Mouse (Mus musculus) heart, embryonic 10.5 days (tissue): Measurements from ENCODE around the gene Tcl1b4. TPM values are rescaled to one million over a fixed set of nuclear protein-coding genes. Genes with fewer than 3 reads are reported as not detected.

Experiments
- DNase-seq: peaks from one replicate; pipeline ENCODE4 v3.0.0-alpha.2; 2017; ENCODE audit warnings: low spot score
- H3K27ac ChIP-seq: fragments of 300-500 bp; sonication (generic); 2 replicates; pipeline ENCODE4 v1.5.1; 2016; ENCODE audit warnings: mild to moderate bottlenecking
- H3K27me3 ChIP-seq: fragments of 300-500 bp; sonication (generic); 2 replicates; pipeline ENCODE4 v1.6.1; 2016; ENCODE audit warnings: mild to moderate bottlenecking; ENCODE audit not compliant: poor library complexity, insufficient read depth, severe bottlenecking
- H3K36me3 ChIP-seq: fragments of 300-500 bp; sonication (generic); 2 replicates; pipeline ENCODE4 v1.6.1; 2016; ENCODE audit warnings: mild to moderate bottlenecking, moderate library complexity
- H3K4me1 ChIP-seq: fragments of 300-500 bp; sonication (generic); 2 replicates; pipeline ENCODE4 v1.6.1; 2016; ENCODE audit warnings: mild to moderate bottlenecking
- H3K4me3 ChIP-seq: fragments of 300-500 bp; sonication (generic); 2 replicates; pipeline ENCODE4 v1.5.1; 2016; ENCODE audit warnings: mild to moderate bottlenecking, moderate library complexity
- H3K9me3 ChIP-seq: fragments of 300-500 bp; sonication (generic); 2 replicates; pipeline ENCODE4 v1.6.1; 2016; ENCODE audit warnings: mild to moderate bottlenecking, moderate library complexity
- WGBS: fragments of 180-500 bp; shearing (Covaris S2); methylation state at CpG from one replicate; pipeline ENCODE4 v1.1.7; 2016; 5-methylcytosine and 5-hydroxymethylcytosine counted together
- polyA plus RNA-seq: library from polyadenylated mRNA; unstranded; fragments of >200 nt; fragmentation: Nextera tagmentation; extraction: Ambion mirVana; gene quantifications from 2 replicates; pipeline ENCODE4 v1.2.1, GENCODE M21; 2016

The Tcl1b4 gene
- polyA plus RNA-seq, 1 experiment from 2014 or later: not detected

- no peaks in the 10 kb centered on the region for H3K36me3 ChIP-seq
- H3K4me1 ChIP-seq: no peaks in the 10 kb centered on the region
- no peak overlapping the region for H3K4me3 ChIP-seq
- DNase-seq: peak; percentile 67
- WGBS: 90% methylated on average over 1 of the region's 1 CpGs
- no peak overlapping the region for H3K27ac ChIP-seq
- H3K27me3 ChIP-seq: no peaks in the 10 kb centered on the region
- H3K9me3 ChIP-seq: no peaks in the 10 kb centered on the region
These were observed 6.7 kb downstream of the Tcl1b4 start for GRCm38 (mm10) chr12:105208441-105208840.

GRCm38 (mm10) chr12:105209231-105209630 lies 7.5 kb downstream of the Tcl1b4 start:
- H3K9me3 ChIP-seq: no peaks in the 10 kb centered on the region
- 90% methylated on average over 7 of the region's 7 CpGs for WGBS
- H3K4me1 ChIP-seq: no peaks in the 10 kb centered on the region

GRCm38 (mm10) chr12:105217101-105217760 lies 15.5 kb downstream of the Tcl1b4 start:
- H3K4me1 ChIP-seq: no peaks in the 10 kb centered on the region
- DNase-seq: no peak
- no peak overlapping the region for H3K27ac ChIP-seq
- no peak overlapping the region for H3K4me3 ChIP-seq
- 85% methylated on average over 7 of the region's 7 CpGs for WGBS
- H3K36me3 ChIP-seq: no peaks in the 10 kb centered on the region
- peaks cover 5% of the 10 kb centered on the region; the same call in 1 of the 2 replicates for H3K27me3 ChIP-seq
- no peaks in the 10 kb centered on the region for H3K9me3 ChIP-seq

More at GRCm38 (mm10) chr12:105209231-105209630, 7.5 kb downstream of the Tcl1b4 start:
- no peaks in the 10 kb centered on the region for H3K27me3 ChIP-seq
- H3K4me3 ChIP-seq: no peak overlapping the region
- DNase-seq: peak; percentile 63
- no peaks in the 10 kb centered on the region for H3K36me3 ChIP-seq
- no peak overlapping the region for H3K27ac ChIP-seq

GRCm38 (mm10) chr12:105222601-105223319 lies 21.0 kb downstream of the Tcl1b4 start, which contains the start of gene Tcl1:
Gene Tcl1 (minus strand): TSS chr12:105222793.
- no peak within 1 kb of the TSS for H3K4me3 ChIP-seq
- no peak within 1 kb of the TSS for H3K27ac ChIP-seq
- no peaks in the 10 kb centered on the region for H3K27me3 ChIP-seq
- no peaks in the 10 kb centered on the region for H3K36me3 ChIP-seq
- DNase-seq: no peak
- 85% methylated on average over 22 of the region's 22 CpGs for WGBS
- H3K9me3 ChIP-seq: no peaks in the 10 kb centered on the region
- no peaks in the 10 kb centered on the region for H3K4me1 ChIP-seq

- Histone ChIP-seq H3K9me3 (no peaks in the 10 kb centered on the region), H3K27ac (no peak overlapping the region), H3K4me1 (no peaks in the 10 kb centered on the region), H3K4me3 (no peak overlapping the region), H3K36me3 (no peaks in the 10 kb centered on the region), H3K27me3 (no peaks in the 10 kb centered on the region)
- no peak for DNase-seq
- 58% methylated on average over 16 of the region's 16 CpGs for WGBS
These were observed 23.0 kb downstream of the Tcl1b4 start for GRCm38 (mm10) chr12:105224621-105225320.

GRCm38 (mm10) chr12:105234362-105234761 lies 32.6 kb downstream of the Tcl1b4 start:
- 66% methylated on average over 11 of the region's 11 CpGs for WGBS
- Histone ChIP-seq H3K36me3 (no peaks in the 10 kb centered on the region), H3K9me3 (no peaks in the 10 kb centered on the region), H3K27me3 (no peaks in the 10 kb centered on the region), H3K27ac (no peak overlapping the region), H3K4me1 (no peaks in the 10 kb centered on the region), H3K4me3 (no peak overlapping the region)
- no peak for DNase-seq

- no peaks in the 10 kb centered on the region for H3K27me3 ChIP-seq
- 73% methylated on average over 3 of the region's 3 CpGs for WGBS
- no peak overlapping the region for H3K27ac ChIP-seq
- no peaks in the 10 kb centered on the region for H3K36me3 ChIP-seq
- H3K4me3 ChIP-seq: no peak overlapping the region
- H3K9me3 ChIP-seq: no peaks in the 10 kb centered on the region
- DNase-seq: no peak
- no peaks in the 10 kb centered on the region for H3K4me1 ChIP-seq
These were observed 33.3 kb downstream of the Tcl1b4 start for GRCm38 (mm10) chr12:105235091-105235490.

- Histone ChIP-seq H3K27ac (no peak overlapping the region), H3K27me3 (no peaks in the 10 kb centered on the region), H3K9me3 (no peaks in the 10 kb centered on the region), H3K4me1 (no peaks in the 10 kb centered on the region), H3K36me3 (no peaks in the 10 kb centered on the region), H3K4me3 (no peak overlapping the region)
- no peak for DNase-seq
- WGBS: 86% methylated on average over 9 of the region's 9 CpGs
These were observed 37.3 kb downstream of the Tcl1b4 start for GRCm38 (mm10) chr12:105239060-105239459.

- no peak for DNase-seq
- no peaks in the 10 kb centered on the region for H3K9me3 ChIP-seq
- 10% methylated on average over 9 of the region's 9 CpGs for WGBS
- H3K4me1 ChIP-seq: peaks cover 12% of the 10 kb centered on the region
- no peaks in the 10 kb centered on the region for H3K36me3 ChIP-seq
- H3K4me3 ChIP-seq: peak overlapping the region; percentile 20; the same call in 1 of the 2 replicates
- H3K27ac ChIP-seq: no peak overlapping the region
- H3K27me3 ChIP-seq: peaks cover 15% of the 10 kb centered on the region
These were observed 47.0 kb downstream of the Tcl1b4 start for GRCm38 (mm10) chr12:105248763-105249233.

- Histone ChIP-seq H3K36me3 (no peaks in the 10 kb centered on the region), H3K4me3 (no peak overlapping the region), H3K4me1 (peaks cover 8% of the 10 kb centered on the region), H3K9me3 (no peaks in the 10 kb centered on the region), H3K27me3 (no peaks in the 10 kb centered on the region; the same call in 1 of the 2 replicates), H3K27ac (no peak overlapping the region)
- no peak for DNase-seq
- 94% methylated on average over 3 of the region's 3 CpGs for WGBS
These were observed 52.0 kb downstream of the Tcl1b4 start for GRCm38 (mm10) chr12:105253796-105254195.
